In the genomic region with DNA sequence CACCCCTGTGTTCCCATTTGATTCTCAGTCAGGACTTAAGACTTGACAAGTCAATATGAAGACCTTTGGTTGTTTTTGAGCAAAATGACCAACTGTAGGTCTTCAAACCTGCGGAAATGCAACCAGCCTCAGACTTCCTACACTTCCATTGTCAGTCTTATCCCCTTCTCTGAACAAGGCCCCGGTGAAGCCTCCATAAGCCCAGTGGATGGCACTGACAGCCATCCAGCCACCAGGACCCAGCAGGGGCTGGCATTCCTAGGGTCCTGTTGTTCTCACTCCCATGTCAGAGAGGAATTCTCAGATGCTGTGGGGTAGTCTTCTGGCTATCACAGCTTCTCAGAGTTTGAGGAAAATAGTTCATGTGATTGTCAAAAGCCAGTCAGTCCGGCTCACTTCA, we compare ENCODE assay signal across 8 mouse cellular contexts. TPM values are rescaled to one million over a fixed set of nuclear protein-coding genes. Genes with fewer than 3 reads are reported as not detected.
DNase-seq lines count a peak whose midpoint lies in the region; ATAC-seq and TF ChIP-seq lines count a peak whose summit lies in the region.

No protein-coding gene starts in this region.

- TF ChIP-seq CTCF in kidney, postnatal 0 days (IDR thresholded peaks at IDR 0.05; ENCODE audit: low read depth), result no peak

- 40% methylated on average over 3 of the region's 3 CpGs for WGBS in kidney, postnatal 0 days
- WGBS in hindbrain, embryonic 13.5 days, result 48% methylated on average over 3 of the region's 3 CpGs
- 39% methylated on average over 3 of the region's 3 CpGs for WGBS in midbrain, embryonic 15.5 days

- no peaks in the 10 kb centered on the region for H3K27me3 ChIP-seq in kidney, postnatal 0 days (ENCODE audit: insufficient read depth, low read length)
- no peaks in the 10 kb centered on the region for H3K27me3 ChIP-seq in hindbrain, embryonic 13.5 days
- no peaks in the 10 kb centered on the region for H3K27me3 ChIP-seq in midbrain, embryonic 15.5 days (replicated peaks)

- no peak for DNase-seq in kidney, postnatal 0 days (ENCODE audit: low spot score)
- no peak for DNase-seq in kidney, postnatal 36 days
- no peak for DNase-seq in cerebellum, postnatal 4 days (ENCODE audit: low spot score in 2 of 2)
- DNase-seq in frontal cortex, postnatal 25 days (ENCODE audit: low spot score in 2 of 2), result no peak
- no peak for DNase-seq in adrenal gland, adult 2 months

- no peak for ATAC-seq in kidney, postnatal 0 days (replicated peaks; ENCODE audit: low FRiP score, low read depth)
- no peak for ATAC-seq in hindbrain, embryonic 13.5 days (ENCODE audit: low FRiP score)
- ATAC-seq in midbrain, embryonic 15.5 days (replicated peaks), result no peak

- peak overlapping the region; percentile 92 for H3K4me3 ChIP-seq in kidney, postnatal 0 days (replicated peaks; ENCODE audit: low read depth, low read length)
- peak overlapping the region; percentile 98 for H3K4me3 ChIP-seq in brown adipose tissue, adult 24 weeks (ENCODE audit: insufficient read depth, low read depth, low read length)
- peak overlapping the region; percentile 94 for H3K4me3 ChIP-seq in hindbrain, embryonic 13.5 days
- peak overlapping the region; percentile 97 for H3K4me3 ChIP-seq in midbrain, embryonic 15.5 days

- peak overlapping the region; percentile 95 for H3K9ac ChIP-seq in kidney, postnatal 0 days (ENCODE audit: low read depth, low read length)
- H3K9ac ChIP-seq in hindbrain, embryonic 13.5 days, result peak overlapping the region; percentile 97
- peak overlapping the region; percentile 98 for H3K9ac ChIP-seq in midbrain, embryonic 15.5 days

- H3K27ac ChIP-seq in kidney, postnatal 0 days, result peak overlapping the region; percentile 98; the same call in 1 of the 2 replicates
- 0 out of 2 replicates have a peak overlapping the region, but pooled peaks have one; percentile 29 for H3K27ac ChIP-seq in brown adipose tissue, adult 24 weeks (replicated peaks; ENCODE audit: low read depth, low read length)
- H3K27ac ChIP-seq in hindbrain, embryonic 13.5 days, result peak overlapping the region; percentile 98; the same call in 1 of the 2 replicates
- peak overlapping the region; percentile 98 for H3K27ac ChIP-seq in midbrain, embryonic 15.5 days

- no peaks in the 10 kb centered on the region for H3K9me3 ChIP-seq in kidney, postnatal 0 days (replicated peaks; ENCODE audit: low read length)
- no peaks in the 10 kb centered on the region for H3K9me3 ChIP-seq in hindbrain, embryonic 13.5 days
- H3K9me3 ChIP-seq in midbrain, embryonic 15.5 days, result no peaks in the 10 kb centered on the region

- peak overlapping the region; percentile 69 for H3K4me2 ChIP-seq in kidney, postnatal 0 days (ENCODE audit: low read length)
- peak overlapping the region; percentile 94 for H3K4me2 ChIP-seq in hindbrain, embryonic 13.5 days
- peak overlapping the region; percentile 61 for H3K4me2 ChIP-seq in midbrain, embryonic 15.5 days

- H3K36me3 ChIP-seq in kidney, postnatal 0 days (ENCODE audit: insufficient read depth, low read length), result peaks cover 23% of the 10 kb centered on the region
- H3K36me3 ChIP-seq in hindbrain, embryonic 13.5 days, result peaks cover 37% of the 10 kb centered on the region
- peaks cover 26% of the 10 kb centered on the region for H3K36me3 ChIP-seq in midbrain, embryonic 15.5 days (replicated peaks)

- peaks cover 12% of the 10 kb centered on the region; the same call in 1 of the 2 replicates for H3K4me1 ChIP-seq in kidney, postnatal 0 days (replicated peaks; ENCODE audit: insufficient read depth, low read length)
- H3K4me1 ChIP-seq in brown adipose tissue, adult 24 weeks (ENCODE audit: control insufficient read depth, insufficient read depth, insufficient read length, low read length), result peaks cover 11% of the 10 kb centered on the region; the same call in 1 of the 2 replicates
- peaks cover 22% of the 10 kb centered on the region for H3K4me1 ChIP-seq in hindbrain, embryonic 13.5 days (replicated peaks)
- peaks cover 18% of the 10 kb centered on the region for H3K4me1 ChIP-seq in midbrain, embryonic 15.5 days

RNA-seq across cellular contexts. Expression of a gene that starts 1.6 kb away (rescaled TPM):
- polyA plus RNA-seq in kidney, postnatal 0 days (2015; fragmentation: Nextera tagmentation; extraction: Ambion mirVana), result 12.4 and 12.5 TPM in 2 replicates
- polyA plus RNA-seq in brown adipose tissue, adult 24 weeks (2012; ENCODE audit: insufficient read depth, insufficient read length, missing spikeins), result 1.6 and 1.7 TPM in 2 replicates
- polyA plus RNA-seq in hindbrain, embryonic 13.5 days (2015; fragmentation: Nextera tagmentation; extraction: Ambion mirVana), result 22.2 and 22.3 TPM in 2 replicates
- 27.5 and 27.8 TPM in 2 replicates for polyA plus RNA-seq in midbrain, embryonic 15.5 days (2015; fragmentation: Nextera tagmentation; extraction: Ambion mirVana)
- 1 to 10 TPM; 7.0 to 9.2 TPM for total RNA-seq in adrenal gland, adult 2 months (2021)
- polyA plus RNA-seq in adrenal gland, adult 2 months (2012; rRNA removed), result 6.9 and 7.1 TPM in 2 replicates

RNA-seq across cellular contexts. Expression of a gene that starts 41.7 kb away (rescaled TPM):
- polyA plus RNA-seq in kidney, postnatal 0 days (2015; fragmentation: Nextera tagmentation; extraction: Ambion mirVana), result 14.4 and 15.2 TPM in 2 replicates
- polyA plus RNA-seq in brown adipose tissue, adult 24 weeks (2012; ENCODE audit: insufficient read depth, insufficient read length, missing spikeins), result 2.1 and 4.5 TPM in 2 replicates
- 20.0 and 22.5 TPM in 2 replicates for polyA plus RNA-seq in hindbrain, embryonic 13.5 days (2015; fragmentation: Nextera tagmentation; extraction: Ambion mirVana)
- polyA plus RNA-seq in midbrain, embryonic 15.5 days (2015; fragmentation: Nextera tagmentation; extraction: Ambion mirVana), result 19.7 and 20.0 TPM in 2 replicates
- total RNA-seq in adrenal gland, adult 2 months (2021), result 10 to 100 TPM; 13.4 to 15.5 TPM
- polyA plus RNA-seq in adrenal gland, adult 2 months (2012; rRNA removed), result 8.2 and 8.4 TPM in 2 replicates

RNA-seq across cellular contexts. Expression of a gene that starts 43.1 kb away (rescaled TPM):
- 6.7 TPM in 2 replicates for polyA plus RNA-seq in kidney, postnatal 0 days (2015; fragmentation: Nextera tagmentation; extraction: Ambion mirVana)
- polyA plus RNA-seq in brown adipose tissue, adult 24 weeks (2012; ENCODE audit: insufficient read depth, insufficient read length, missing spikeins), result 2.6 and 3.3 TPM in 2 replicates
- polyA plus RNA-seq in hindbrain, embryonic 13.5 days (2015; fragmentation: Nextera tagmentation; extraction: Ambion mirVana), result 17.9 and 18.1 TPM in 2 replicates
- polyA plus RNA-seq in midbrain, embryonic 15.5 days (2015; fragmentation: Nextera tagmentation; extraction: Ambion mirVana), result 20.9 and 22.5 TPM in 2 replicates
- total RNA-seq in adrenal gland, adult 2 months (2021), result 10 to 100 TPM; 10.5 to 12.1 TPM
- 11.7 and 13.4 TPM in 2 replicates for polyA plus RNA-seq in adrenal gland, adult 2 months (2012; rRNA removed)

RNA-seq across cellular contexts. Expression of a gene that starts 47.9 kb away (rescaled TPM):
- 1.9 and 2.1 TPM in 2 replicates for polyA plus RNA-seq in kidney, postnatal 0 days (2015; fragmentation: Nextera tagmentation; extraction: Ambion mirVana)
- not detected in 2 replicates for polyA plus RNA-seq in brown adipose tissue, adult 24 weeks (2012; ENCODE audit: insufficient read depth, insufficient read length, missing spikeins)
- 15.3 and 16.6 TPM in 2 replicates for polyA plus RNA-seq in hindbrain, embryonic 13.5 days (2015; fragmentation: Nextera tagmentation; extraction: Ambion mirVana)
- polyA plus RNA-seq in midbrain, embryonic 15.5 days (2015; fragmentation: Nextera tagmentation; extraction: Ambion mirVana), result 21.1 and 22.8 TPM in 2 replicates
- total RNA-seq in adrenal gland, adult 2 months (2021), result under 1 TPM; 0.78 to 0.93 TPM
- 0.30 and 0.37 TPM in 2 replicates for polyA plus RNA-seq in adrenal gland, adult 2 months (2012; rRNA removed)

Comparison
In these comparisons a context has a peak if more than half of its experiments do, and no peak if none do; other contexts are left out.
1. H3K27ac ChIP-seq: peak in every context shown above with its lines; median percentile 98 in kidney, postnatal 0 days; 98 in hindbrain, embryonic 13.5 days; 98 in midbrain, embryonic 15.5 days; 29 in brown adipose tissue, adult 24 weeks.